Mouse (Mus musculus) spleen, adult 2 months (tissue): ENCODE data around the gene Dnajb4.

Experiments used
- CTCF ChIP-seq: fragments of 200-500 bp; IDR thresholded peaks from 2 replicates; pipeline ENCODE4 v1.5.1; 2011; ENCODE audit warnings: mild to moderate bottlenecking, inconsistent platforms; ENCODE audit not compliant: insufficient read depth, insufficient read length, insufficient replicate concordance; ENCODE audit errors: extremely low read depth
- POLR2A ChIP-seq: fragments of 200-500 bp; IDR thresholded peaks from 2 replicates; pipeline ENCODE4 v1.6.1; 2011; ENCODE audit warnings: low read depth, low read length, inconsistent platforms

DNA sequence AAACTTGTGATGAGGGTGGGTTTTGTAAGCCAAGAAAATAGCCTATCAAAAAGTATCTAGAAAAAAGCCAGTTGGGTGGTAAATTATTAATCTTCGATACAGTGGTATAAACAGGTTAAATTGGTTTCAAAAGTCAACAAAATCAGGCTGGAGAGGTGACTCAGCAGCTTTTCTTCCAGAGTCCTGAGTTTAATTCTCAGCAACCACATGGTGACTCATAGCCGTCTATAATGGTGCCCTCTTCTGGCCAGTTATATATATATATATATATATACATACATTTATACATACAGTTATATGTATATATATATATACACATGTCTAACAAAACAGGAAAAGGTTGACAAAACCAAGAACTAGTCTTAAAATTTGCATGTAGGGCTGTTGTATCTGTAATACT is 28.7 kb upstream of the Dnajb4 start:
- TF ChIP-seq CTCF (no peak), POLR2A (no peak)
